Mouse (Mus musculus) bone marrow, adult 2 months (tissue): Measurements from ENCODE around the gene Uxs1. TPM values are rescaled to one million over a fixed set of nuclear protein-coding genes. Genes with fewer than 3 reads are reported as not detected.

Source experiments
- H3K27ac ChIP-seq: fragments of 200-500 bp; 2 replicates; pipeline ENCODE4 v1.5.1; 2012; ENCODE audit warnings: low read depth, mild to moderate bottlenecking, control low read depth, inconsistent platforms, low read length; ENCODE audit not compliant: control insufficient read depth, poor library complexity, insufficient read depth
- H3K4me1 ChIP-seq: fragments of 200-500 bp; 2 replicates; pipeline ENCODE4 v1.6.1; 2011; ENCODE audit warnings: low read length; ENCODE audit not compliant: control insufficient read depth, insufficient read depth
- H3K4me3 ChIP-seq: fragments of 200-500 bp; replicated peaks from 2 replicates; pipeline ENCODE3; 2011; ENCODE audit warnings: mild to moderate bottlenecking, low read depth, low read length, control low read depth; ENCODE audit not compliant: control insufficient read depth
- CTCF ChIP-seq: fragments of 200-500 bp; IDR thresholded peaks from 2 replicates; pipeline ENCODE4 v1.5.1; 2011; ENCODE audit warnings: low read length, control low read depth; ENCODE audit not compliant: control insufficient read depth, insufficient read depth
- POLR2A ChIP-seq: fragments of 200-500 bp; IDR thresholded peaks from 2 replicates; pipeline ENCODE4 v1.6.1; 2011; ENCODE audit warnings: low read depth, mild to moderate bottlenecking, control low read depth, low read length, borderline replicate concordance; ENCODE audit not compliant: control insufficient read depth
- WGBS: fragments of 180-500 bp; shearing (Covaris S2); methylation state at CpG from one replicate; pipeline ENCODE4 v1.1.7; 2018; 5-methylcytosine and 5-hydroxymethylcytosine counted together
- polyA plus RNA-seq: library from polyadenylated mRNA; stranded (reverse); fragments of >200 nt; gene quantifications from 2 replicates; pipeline ENCODE4 v1.2.4, GENCODE M21; 2011; ENCODE audit warnings: low replicate concordance; ENCODE audit not compliant: missing spikeins, insufficient read depth, insufficient read length

The Uxs1 gene
- polyA plus RNA-seq, 1 experiment = 7.8 TPM

DNA sequence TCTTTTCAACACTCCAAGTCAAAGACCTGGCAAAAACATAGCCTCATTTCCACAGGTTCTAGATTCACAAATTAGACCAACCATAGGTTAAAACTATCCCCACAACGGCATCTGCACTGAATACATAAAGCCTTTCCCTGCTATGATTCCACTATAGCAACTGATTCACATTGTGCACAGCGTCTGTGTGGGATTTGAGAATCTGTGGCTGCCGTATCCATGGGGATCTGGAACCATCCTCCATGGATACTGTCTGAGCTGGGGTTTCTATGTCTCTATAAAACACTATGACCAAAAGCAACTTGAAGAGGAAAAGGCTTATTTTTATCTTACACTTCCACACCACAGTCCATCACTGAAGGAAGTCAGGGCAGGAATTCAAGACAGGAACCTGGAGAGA lies 44.9 kb downstream of the Uxs1 start:
- no peaks in the 10 kb centered on the region for H3K4me1 ChIP-seq
- WGBS = 85% methylated on average over 3 of the region's 3 CpGs
- no peak for TF ChIP-seq POLR2A
- no peak for TF ChIP-seq CTCF
- no peak overlapping the region for H3K4me3 ChIP-seq
- no peak overlapping the region for H3K27ac ChIP-seq

DNA sequence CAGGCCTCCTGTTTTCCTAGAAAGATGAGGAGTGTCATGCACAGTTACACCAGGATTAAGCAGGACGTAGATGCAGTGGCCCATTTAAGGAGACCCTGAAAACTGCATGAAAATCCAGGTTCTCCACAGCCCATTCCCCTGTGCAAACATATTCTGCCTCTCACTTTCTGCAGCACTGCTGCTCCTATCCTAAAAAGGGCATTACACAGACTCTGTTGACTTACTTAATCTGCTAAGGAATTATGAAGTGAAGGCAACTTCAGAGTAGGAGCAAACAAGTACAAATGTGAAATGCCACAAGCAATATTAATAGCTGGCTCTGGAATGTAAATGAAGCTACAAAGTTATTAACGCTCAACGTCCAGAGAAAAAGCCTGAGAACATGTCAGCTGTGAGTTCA lies 45.9 kb downstream of the Uxs1 start:
- Histone ChIP-seq H3K4me1 (no peaks in the 10 kb centered on the region), H3K27ac (no peak overlapping the region), H3K4me3 (no peak overlapping the region)
- WGBS = 87% methylated on average over 3 of the region's 3 CpGs
- no peak for TF ChIP-seq CTCF
- TF ChIP-seq POLR2A = no peak

DNA sequence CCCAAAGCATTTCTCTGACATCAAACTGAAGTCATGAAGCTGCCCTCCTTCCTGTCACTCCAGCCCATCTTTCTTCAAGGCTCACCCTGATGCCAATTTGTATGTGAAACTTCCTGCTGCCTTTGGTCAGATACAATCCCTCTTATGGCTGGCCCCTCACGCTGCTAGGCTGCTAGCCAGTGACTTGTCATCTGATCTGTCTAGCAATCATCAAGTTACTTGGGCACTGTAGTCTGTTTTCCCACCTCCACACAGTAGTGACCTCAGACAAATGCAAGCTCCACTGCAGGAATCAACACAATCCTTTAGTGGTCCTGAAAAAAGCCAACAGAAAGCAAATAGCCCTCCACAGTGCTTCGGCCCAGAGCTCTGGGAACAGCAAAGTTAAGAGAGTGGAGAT lies 46.4 kb downstream of the Uxs1 start:
- no peak for TF ChIP-seq POLR2A
- H3K4me1 ChIP-seq = no peaks in the 10 kb centered on the region
- WGBS = 82% methylated on average over 2 of the region's 2 CpGs
- H3K4me3 ChIP-seq = no peak overlapping the region
- H3K27ac ChIP-seq = no peak overlapping the region

GRCm38 (mm10) chr1:43776106-43776505 lies 51.5 kb downstream of the Uxs1 start:
- WGBS = 82% methylated on average over 3 of the region's 3 CpGs
- TF ChIP-seq POLR2A (no peak), CTCF (no peak)

DNA sequence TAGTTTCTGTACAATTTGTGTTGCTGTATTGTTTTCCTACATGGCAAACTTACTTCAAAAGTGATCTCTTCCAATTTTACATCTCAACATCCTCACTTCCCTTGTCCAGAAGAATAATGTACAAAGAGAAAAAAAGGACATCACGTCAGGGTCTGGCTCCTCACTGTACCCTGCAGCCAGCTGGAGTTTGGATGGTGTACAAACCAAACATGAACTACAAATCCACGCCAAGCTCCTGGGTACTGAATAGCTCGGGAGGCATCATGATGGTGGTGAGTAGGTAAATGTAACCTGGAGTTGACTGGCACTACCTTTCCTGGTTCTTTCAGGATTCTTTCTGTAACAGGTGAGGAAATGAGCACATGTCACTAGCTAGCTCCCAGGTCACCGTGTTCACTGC lies 53.5 kb downstream of the Uxs1 start:
- H3K4me3 ChIP-seq = no peak overlapping the region
- H3K4me1 ChIP-seq = no peaks in the 10 kb centered on the region
- 86% methylated on average over 4 of the region's 4 CpGs for WGBS
- no peak overlapping the region for H3K27ac ChIP-seq
- TF ChIP-seq POLR2A = no peak
- no peak for TF ChIP-seq CTCF

More at GRCm38 (mm10) chr1:43776106-43776505, 51.5 kb downstream of the Uxs1 start:
- no peak overlapping the region for H3K27ac ChIP-seq
- no peaks in the 10 kb centered on the region for H3K4me1 ChIP-seq
- H3K4me3 ChIP-seq = no peak overlapping the region

GRCm38 (mm10) chr1:43772694-43773093 lies 54.9 kb downstream of the Uxs1 start:
- no peak overlapping the region for H3K4me3 ChIP-seq
- no peak overlapping the region for H3K27ac ChIP-seq
- WGBS = 88% methylated on average over 3 of the region's 3 CpGs
- TF ChIP-seq POLR2A (no peak), CTCF (no peak)
- H3K4me1 ChIP-seq = no peaks in the 10 kb centered on the region

DNA sequence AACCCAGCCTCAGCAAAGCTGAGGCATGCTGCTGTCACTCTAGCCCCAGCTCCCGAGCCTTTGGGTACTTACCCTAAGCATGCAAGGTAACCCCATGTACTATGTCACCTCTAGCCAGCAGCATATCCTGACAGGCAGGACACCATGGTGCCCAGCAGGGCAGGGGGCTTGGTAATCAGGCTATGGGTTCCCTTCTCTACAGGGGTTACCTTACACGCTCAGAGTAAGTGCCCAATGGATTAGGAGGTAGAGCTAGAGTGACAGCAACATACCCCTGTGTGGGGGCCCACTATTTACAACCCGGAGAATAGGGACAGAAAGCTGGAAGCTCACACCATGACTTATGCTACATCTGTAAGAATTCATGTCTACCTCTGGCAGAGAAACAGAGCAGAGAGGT lies 57.6 kb downstream of the Uxs1 start:
- TF ChIP-seq CTCF = no peak
- TF ChIP-seq POLR2A = no peak
- 82% methylated on average over 3 of the region's 3 CpGs for WGBS
- no peak overlapping the region for H3K4me3 ChIP-seq
- no peak overlapping the region for H3K27ac ChIP-seq
- no peaks in the 10 kb centered on the region for H3K4me1 ChIP-seq

GRCm38 (mm10) chr1:43769348-43769747 lies 58.3 kb downstream of the Uxs1 start:
- Histone ChIP-seq H3K4me1 (no peaks in the 10 kb centered on the region), H3K27ac (no peak overlapping the region), H3K4me3 (no peak overlapping the region)
- TF ChIP-seq CTCF (no peak), POLR2A (no peak)
- 38% methylated on average over 1 of the region's 1 CpGs for WGBS

- 43% methylated on average over 4 of the region's 4 CpGs for WGBS
- TF ChIP-seq CTCF = no peak
- no peak for TF ChIP-seq POLR2A
- no peaks in the 10 kb centered on the region for H3K4me1 ChIP-seq
- H3K27ac ChIP-seq = no peak overlapping the region
- no peak overlapping the region for H3K4me3 ChIP-seq
These were observed 59.1 kb downstream of the Uxs1 start for GRCm38 (mm10) chr1:43768385-43768990.

DNA sequence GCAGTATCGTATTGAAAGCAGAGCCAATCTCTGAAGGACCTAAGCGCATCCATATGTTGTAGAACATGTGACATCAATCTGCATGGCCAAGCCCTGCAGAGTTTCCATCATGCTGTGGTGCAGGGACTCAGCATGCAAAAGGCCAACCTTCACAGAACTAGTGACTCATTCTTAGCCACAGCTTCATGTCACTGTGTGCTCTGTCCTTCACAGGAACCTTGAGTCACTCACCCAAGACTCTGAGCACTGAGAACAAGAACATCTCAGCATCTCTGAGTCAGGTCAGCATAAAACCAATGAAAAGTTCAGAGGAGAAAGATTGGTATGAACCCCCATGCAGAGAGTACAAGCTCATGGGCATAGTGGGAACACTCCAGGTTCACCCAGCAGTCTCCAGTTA lies 61.3 kb downstream of the Uxs1 start:
- H3K4me1 ChIP-seq = no peaks in the 10 kb centered on the region
- no peak overlapping the region for H3K27ac ChIP-seq
- TF ChIP-seq POLR2A (no peak), CTCF (no peak)
- 96% methylated on average over 2 of the region's 2 CpGs for WGBS
- H3K4me3 ChIP-seq = no peak overlapping the region
